In genomic region chr2:33430081-33430770, GRCm38 (mm10) we compare ENCODE assay signal across 8 mouse cellular contexts. TPM values are rescaled to one million over a fixed set of nuclear protein-coding genes. Genes with fewer than 3 reads are reported as not detected.
A peak's percentile ranks its signal among the peaks of the same experiment; 100 is the strongest.
DNase-seq lines count a peak whose midpoint lies in the region; ATAC-seq and TF ChIP-seq lines count a peak whose summit lies in the region.

No protein-coding gene starts in this region.

- no peak for DNase-seq in layer of hippocampus, adult 2 months (ENCODE audit: low spot score in 2 of 2)
- DNase-seq in layer of hippocampus, adult 18-20 months (ENCODE audit: low spot score in 2 of 2): no peak
- DNase-seq in hindbrain, embryonic 14.5 days (ENCODE audit: low spot score): no peak
- no peak for DNase-seq in midbrain, embryonic 14.5 days
- DNase-seq in ovary, postnatal 10 days (ENCODE audit: low spot score): no peak
- no peak for DNase-seq in gastrocnemius, postnatal 36 days
- no peak for DNase-seq in spleen, postnatal 14 days (ENCODE audit: low spot score in 2 of 2)

- no peaks in the 10 kb centered on the region for H3K9me3 ChIP-seq in hindbrain, embryonic 14.5 days (ENCODE audit: control insufficient read depth, low read length)
- H3K9me3 ChIP-seq in midbrain, embryonic 14.5 days (ENCODE audit: control insufficient read depth, low read length): no peaks in the 10 kb centered on the region

- H3K27me3 ChIP-seq in hindbrain, embryonic 14.5 days (ENCODE audit: control insufficient read depth, insufficient read depth, low read length): no peaks in the 10 kb centered on the region
- no peaks in the 10 kb centered on the region for H3K27me3 ChIP-seq in midbrain, embryonic 14.5 days (ENCODE audit: control insufficient read depth, insufficient read depth, low read length)

- H3K4me1 ChIP-seq in brown adipose tissue, adult 24 weeks (ENCODE audit: control insufficient read depth, insufficient read depth, insufficient read length, low read length): peaks cover 6% of the 10 kb centered on the region; the same call in 1 of the 2 replicates
- peaks cover 24% of the 10 kb centered on the region for H3K4me1 ChIP-seq in hindbrain, embryonic 14.5 days (replicated peaks; ENCODE audit: control insufficient read depth, insufficient read depth, low read length)
- peaks cover 13% of the 10 kb centered on the region for H3K4me1 ChIP-seq in midbrain, embryonic 14.5 days (ENCODE audit: control insufficient read depth, insufficient read depth, low read length)

- no peak for ATAC-seq in hindbrain, embryonic 14.5 days (ENCODE audit: low FRiP score)
- no peak for ATAC-seq in midbrain, embryonic 14.5 days (ENCODE audit: low FRiP score, low TSS enrichment)

- TF ChIP-seq CTCF in layer of hippocampus, adult 2 months (conservative IDR thresholded peaks at IDR 0.05): no peak

- peak overlapping the region; percentile 93; the same call in 1 of the 2 replicates for H3K27ac ChIP-seq in layer of hippocampus, adult 2 months
- peak overlapping the region; percentile 65 for H3K27ac ChIP-seq in brown adipose tissue, adult 24 weeks (replicated peaks; ENCODE audit: low read depth, low read length)
- H3K27ac ChIP-seq in hindbrain, embryonic 14.5 days: peak overlapping the region; percentile 62; the same call in 1 of the 2 replicates
- H3K27ac ChIP-seq in midbrain, embryonic 14.5 days (replicated peaks; ENCODE audit: low read depth, low read length): peak overlapping the region; percentile 70

- peak overlapping the region; percentile 95 for H3K9ac ChIP-seq in hindbrain, embryonic 14.5 days
- peak overlapping the region; percentile 95 for H3K9ac ChIP-seq in midbrain, embryonic 14.5 days (replicated peaks; ENCODE audit: low read length)

- H3K36me3 ChIP-seq in hindbrain, embryonic 14.5 days (replicated peaks; ENCODE audit: control insufficient read depth, insufficient read depth): peaks cover 16% of the 10 kb centered on the region
- H3K36me3 ChIP-seq in midbrain, embryonic 14.5 days (ENCODE audit: control insufficient read depth, insufficient read depth, low read length): peaks cover 17% of the 10 kb centered on the region

- intact Hi-C loops in gastrocnemius, postnatal 36 days (cut with DNase I): no loop called here

- WGBS in hindbrain, embryonic 14.5 days: 7% methylated on average over 13 of the region's 13 CpGs
- 11% methylated on average over 13 of the region's 13 CpGs for WGBS in midbrain, embryonic 14.5 days

- peak overlapping the region; percentile 85 for H3K4me2 ChIP-seq in hindbrain, embryonic 14.5 days (replicated peaks)
- H3K4me2 ChIP-seq in midbrain, embryonic 14.5 days (ENCODE audit: low read length): peak overlapping the region; percentile 94

- H3K4me3 ChIP-seq in layer of hippocampus, adult 2 months: peak overlapping the region; percentile 89
- H3K4me3 ChIP-seq in brown adipose tissue, adult 24 weeks (ENCODE audit: insufficient read depth, low read depth, low read length): peak overlapping the region; percentile 84
- H3K4me3 ChIP-seq in hindbrain, embryonic 14.5 days (replicated peaks; ENCODE audit: low read length): peak overlapping the region; percentile 97
- H3K4me3 ChIP-seq in midbrain, embryonic 14.5 days (replicated peaks; ENCODE audit: low read depth, low read length): peak overlapping the region; percentile 98

RNA-seq across cellular contexts. Expression of gene Zbtb34, which starts 0.9 kb away (rescaled TPM):
- total RNA-seq in layer of hippocampus, adult 2 months (2021): 10 to 100 TPM; 13.9 to 14.8 TPM
- 10 to 100 TPM; 12.0 to 14.2 TPM for total RNA-seq in layer of hippocampus, adult 18-20 months (2021)
- 2.9 and 3.8 TPM in 2 replicates for polyA plus RNA-seq in brown adipose tissue, adult 24 weeks (2012; ENCODE audit: insufficient read depth, insufficient read length, missing spikeins)
- polyA plus RNA-seq in hindbrain, embryonic 14.5 days (2014; fragmentation: Nextera tagmentation; extraction: Ambion mirVana): 10.6 and 11.2 TPM in 2 replicates
- polyA plus RNA-seq in midbrain, embryonic 14.5 days (2014; fragmentation: Nextera tagmentation; extraction: Ambion mirVana): 5.6 and 9.2 TPM in 2 replicates
- total RNA-seq in gastrocnemius, postnatal 36 days (2021): 1 to 10 TPM; 4.1 to 4.9 TPM

RNA-seq across cellular contexts. Expression of gene Zbtb43, which starts 38.1 kb away (rescaled TPM):
- 10 to 100 TPM; 24.1 to 27.4 TPM for total RNA-seq in layer of hippocampus, adult 2 months (2021)
- 10 to 100 TPM; 22.4 to 29.6 TPM for total RNA-seq in layer of hippocampus, adult 18-20 months (2021)
- 11.2 and 11.4 TPM in 2 replicates for polyA plus RNA-seq in brown adipose tissue, adult 24 weeks (2012; ENCODE audit: insufficient read depth, insufficient read length, missing spikeins)
- polyA plus RNA-seq in hindbrain, embryonic 14.5 days (2014; fragmentation: Nextera tagmentation; extraction: Ambion mirVana): 30.5 and 31.6 TPM in 2 replicates
- 29.9 and 33.0 TPM in 2 replicates for polyA plus RNA-seq in midbrain, embryonic 14.5 days (2014; fragmentation: Nextera tagmentation; extraction: Ambion mirVana)
- 10 to 100 TPM; 10.7 to 14.5 TPM for total RNA-seq in gastrocnemius, postnatal 36 days (2021)

RNA-seq across cellular contexts. Expression of gene Ralgps1, which starts 58.9 kb away (rescaled TPM):
- 10 to 100 TPM; 68.2 TPM for total RNA-seq in layer of hippocampus, adult 2 months (2021)
- total RNA-seq in layer of hippocampus, adult 18-20 months (2021): 10 to 100 TPM; 60.3 to 62.4 TPM
- 1.1 and 1.5 TPM in 2 replicates for polyA plus RNA-seq in brown adipose tissue, adult 24 weeks (2012; ENCODE audit: insufficient read depth, insufficient read length, missing spikeins)
- 57.0 and 63.1 TPM in 2 replicates for polyA plus RNA-seq in hindbrain, embryonic 14.5 days (2014; fragmentation: Nextera tagmentation; extraction: Ambion mirVana)
- polyA plus RNA-seq in midbrain, embryonic 14.5 days (2014; fragmentation: Nextera tagmentation; extraction: Ambion mirVana): 41.1 and 58.8 TPM in 2 replicates
- 1 to 10 TPM; 2.3 TPM for total RNA-seq in gastrocnemius, postnatal 36 days (2021)

Comparison
In these comparisons a context has a peak if more than half of its experiments do, and no peak if none do; other contexts are left out.
1. RNA of gene Ralgps1, which starts 58.9 kb away (total RNA-seq): 68.2 TPM in layer of hippocampus, adult 2 months and 60.3 to 62.4 TPM in layer of hippocampus, adult 18-20 months; 2.3 TPM in gastrocnemius, postnatal 36 days; every median in the first group is over 10 times any median in the second.
2. Peak in every context shown above with its lines, with median percentiles within 50 percentile points of each other: H3K27ac ChIP-seq and H3K4me3 ChIP-seq.